Mouse (Mus musculus) kidney, postnatal 25 days (tissue): Measurements from ENCODE around the gene Iqcf6.
"Not testable (repeated sequence)": the region's sequence is repeated elsewhere in the genome, so short reads cannot be mapped to it uniquely, and the experiment has no call there.

Source experiments
- DNase-seq, 2 experiments: peaks; one replicate each; pipeline ENCODE4 v3.0.0; 2021; ENCODE audit warnings: mixed read lengths in 2 of 2

Iqcf6 gene

DNA sequence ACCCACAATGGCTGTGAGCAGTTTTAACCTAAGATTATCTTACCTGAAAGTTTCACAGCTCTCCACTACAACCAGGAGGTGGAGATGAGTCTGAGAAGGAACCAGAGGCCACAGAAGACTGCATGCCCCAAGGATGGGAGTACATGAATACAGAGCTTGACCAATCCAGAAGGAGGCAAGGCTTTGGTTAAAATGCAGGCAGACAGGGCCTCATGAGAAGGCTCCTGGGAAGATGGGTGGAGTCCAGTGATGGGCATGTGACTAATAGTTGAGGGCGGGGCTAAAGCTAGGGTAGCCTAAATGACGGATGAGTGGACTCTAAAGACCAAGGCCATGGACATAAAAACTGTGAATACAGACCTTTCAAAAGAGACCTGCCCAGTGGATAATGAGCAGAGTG, at the start of gene Iqcf6:
Gene Iqcf6, plus strand, starts transcription at position 301 of the 400 bp plus-strand sequence.
- DNase-seq: no peak

- no peak for DNase-seq
Observed at GRCm38 (mm10) chr9:106580016-106580415, 46.4 kb upstream of the Iqcf6 start.

GRCm38 (mm10) chr9:106582552-106582951, 43.8 kb upstream of the Iqcf6 start:
- no peak for DNase-seq

GRCm38 (mm10) chr9:106592158-106592557, 34.2 kb upstream of the Iqcf6 start:
- no peak for DNase-seq

DNA sequence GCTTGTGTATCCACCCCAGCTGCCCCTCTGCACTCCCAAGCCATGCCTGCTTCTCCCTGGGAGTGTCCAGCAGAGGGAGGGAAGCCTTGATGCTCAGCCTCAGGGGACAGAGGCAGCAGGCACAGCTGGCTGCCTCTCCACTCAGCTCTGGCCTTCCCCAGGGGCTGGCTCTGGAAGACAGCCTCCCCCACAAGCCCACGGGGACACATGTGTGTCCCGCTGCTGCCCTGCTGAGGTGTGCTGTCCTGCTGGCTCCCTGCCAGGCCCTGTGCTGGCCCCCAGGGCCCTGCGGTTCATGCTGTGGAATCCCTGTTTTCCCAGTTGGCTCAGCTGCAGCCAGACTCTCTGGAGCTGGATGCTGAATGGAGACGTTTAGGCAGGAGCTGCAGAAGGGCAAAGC, 31.0 kb upstream of the Iqcf6 start:
- DNase-seq: not testable (repeated sequence)

DNA sequence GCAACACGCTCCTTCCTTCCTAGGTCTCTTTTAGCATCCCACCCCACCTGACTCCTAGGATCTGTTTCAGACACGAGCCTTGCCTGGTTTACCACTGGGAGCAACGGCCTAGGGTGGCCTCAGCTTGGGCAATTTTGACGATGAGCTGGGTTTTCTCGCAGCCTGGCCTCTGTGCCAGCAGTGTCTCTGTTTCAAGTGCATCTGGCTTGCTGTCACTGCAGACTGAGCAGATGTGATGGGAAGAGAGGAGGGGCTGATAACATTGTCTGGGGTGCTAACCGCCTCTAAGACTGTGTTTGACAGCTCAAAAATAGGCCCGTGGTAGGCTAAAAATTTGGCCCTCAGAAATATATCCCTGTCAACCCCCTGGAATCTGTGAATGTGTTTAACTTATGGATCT, 30.5 kb upstream of the Iqcf6 start:
- DNase-seq: no peak

GRCm38 (mm10) chr9:106598466-106598865, 27.9 kb upstream of the Iqcf6 start:
- DNase-seq: no peak

- peak; percentile 40 to 46 for DNase-seq
Observed at GRCm38 (mm10) chr9:106600546-106600945, 25.8 kb upstream of the Iqcf6 start.

GRCm38 (mm10) chr9:106610727-106611126, 15.7 kb upstream of the Iqcf6 start:
- no peak for DNase-seq

DNA sequence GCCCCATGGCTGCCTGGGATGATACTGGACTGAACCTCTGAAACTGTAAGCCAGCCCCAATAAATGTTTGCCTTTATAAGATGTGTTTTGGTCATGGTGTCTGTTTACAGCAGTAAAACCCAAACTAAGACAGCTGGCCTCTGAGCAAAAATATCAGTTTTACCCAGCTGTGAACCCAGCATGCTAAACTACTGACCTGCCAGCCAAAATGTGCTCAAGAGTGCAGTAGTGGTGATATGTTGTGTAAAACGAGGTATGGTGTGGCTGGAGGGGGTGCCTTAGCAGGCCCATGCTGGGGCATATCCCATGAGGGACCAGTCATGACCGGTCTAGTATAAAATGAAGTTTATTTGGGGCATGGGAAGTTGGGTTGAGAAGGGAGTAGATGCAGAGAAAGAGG, 12.4 kb upstream of the Iqcf6 start:
- DNase-seq: no peak

GRCm38 (mm10) chr9:106614616-106615015, 11.8 kb upstream of the Iqcf6 start:
- DNase-seq: no peak

GRCm38 (mm10) chr9:106616306-106616705, 10.1 kb upstream of the Iqcf6 start:
- DNase-seq: no peak

GRCm38 (mm10) chr9:106617496-106617895, 8.9 kb upstream of the Iqcf6 start:
- DNase-seq: peak in 1 of 2 experiments; percentile 2

- DNase-seq: peak in 1 of 2 experiments; percentile 1
Observed at GRCm38 (mm10) chr9:106627796-106628195, 1.4 kb downstream of the Iqcf6 start.

DNA sequence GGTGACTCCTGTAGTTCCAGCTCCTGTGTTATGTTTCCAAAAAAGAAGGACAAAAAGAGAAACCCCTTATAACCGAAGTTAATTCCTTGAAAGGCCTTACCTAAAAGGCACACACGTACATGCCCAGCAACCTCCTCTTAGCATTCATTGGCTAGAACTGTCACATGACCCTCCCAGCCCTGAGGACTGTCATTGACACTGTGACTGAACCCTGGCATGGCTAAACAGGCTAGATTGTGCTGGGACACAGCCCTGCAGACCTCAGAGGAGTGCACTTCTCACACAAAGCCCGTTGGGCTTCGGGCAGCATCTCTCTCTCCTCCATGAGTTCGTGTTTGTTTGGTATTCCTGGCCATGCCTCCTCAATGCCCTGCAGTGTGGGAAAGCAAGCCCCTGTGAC, 5.8 kb downstream of the Iqcf6 start:
- DNase-seq: peak in 1 of 2 experiments; percentile 4

DNA sequence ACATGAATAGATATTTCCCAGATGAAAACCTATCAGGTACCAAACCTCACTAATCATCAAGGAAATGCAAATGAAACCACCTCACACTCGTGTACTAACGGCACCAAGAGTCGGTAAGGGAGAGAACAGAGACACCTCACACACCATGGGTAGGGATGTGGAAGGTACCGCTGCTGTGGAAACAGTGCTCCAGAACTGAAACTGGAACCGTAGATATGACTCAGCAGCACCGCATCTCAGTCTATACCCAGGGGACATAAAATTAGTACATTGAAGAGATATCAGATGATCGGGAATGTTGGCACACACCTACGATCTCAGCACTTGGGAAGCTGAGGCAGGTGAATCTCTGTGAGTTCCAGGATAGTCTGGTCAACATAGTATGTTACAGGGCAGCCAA, 11.8 kb downstream of the Iqcf6 start:
- peak in 1 of 2 experiments; percentile 12 for DNase-seq

GRCm38 (mm10) chr9:106641346-106641745, 15.0 kb downstream of the Iqcf6 start:
- no peak for DNase-seq

GRCm38 (mm10) chr9:106643128-106643527, 16.7 kb downstream of the Iqcf6 start:
- DNase-seq: peak; percentile 79 to 83

GRCm38 (mm10) chr9:106643787-106644186, 17.4 kb downstream of the Iqcf6 start:
- no peak for DNase-seq

DNA sequence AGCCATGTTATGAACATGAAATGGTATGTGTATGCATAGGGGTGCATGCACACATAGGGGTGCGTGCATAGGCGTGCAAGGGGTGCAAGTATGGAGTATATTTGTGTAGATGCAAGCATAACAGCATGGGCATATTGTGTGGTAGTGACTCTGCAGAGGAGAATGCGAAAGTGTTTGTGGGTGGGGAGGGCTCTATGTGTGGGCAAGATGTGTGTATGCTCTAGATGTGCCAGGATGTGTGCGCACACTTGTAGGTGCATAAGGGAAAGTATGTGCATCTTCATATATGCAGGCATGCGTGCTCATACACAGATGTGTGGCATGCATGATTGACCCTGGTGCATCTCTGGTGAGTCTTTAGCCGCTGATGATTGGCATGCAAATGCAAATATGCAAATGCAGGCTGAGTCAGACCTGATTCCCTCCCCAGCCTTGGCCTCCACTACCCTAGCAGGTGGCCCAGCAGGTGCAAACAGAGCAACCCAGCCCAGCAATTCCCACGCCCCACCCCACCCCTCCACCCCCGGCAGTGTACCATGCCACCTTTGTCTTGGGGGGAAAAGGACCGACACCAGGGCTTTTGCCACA, 19.4 kb downstream of the Iqcf6 start:
- no peak for DNase-seq

- no peak for DNase-seq
Observed at GRCm38 (mm10) chr9:106647226-106647625, 20.8 kb downstream of the Iqcf6 start.

GRCm38 (mm10) chr9:106652720-106653119, 26.3 kb downstream of the Iqcf6 start:
- no peak for DNase-seq

GRCm38 (mm10) chr9:106655884-106656720, 29.7 kb downstream of the Iqcf6 start, which contains the start of gene Grm2:
TSS of gene Grm2 (minus strand) at chr9:106656082.
- DNase-seq: peak; percentile 71 to 77

DNA sequence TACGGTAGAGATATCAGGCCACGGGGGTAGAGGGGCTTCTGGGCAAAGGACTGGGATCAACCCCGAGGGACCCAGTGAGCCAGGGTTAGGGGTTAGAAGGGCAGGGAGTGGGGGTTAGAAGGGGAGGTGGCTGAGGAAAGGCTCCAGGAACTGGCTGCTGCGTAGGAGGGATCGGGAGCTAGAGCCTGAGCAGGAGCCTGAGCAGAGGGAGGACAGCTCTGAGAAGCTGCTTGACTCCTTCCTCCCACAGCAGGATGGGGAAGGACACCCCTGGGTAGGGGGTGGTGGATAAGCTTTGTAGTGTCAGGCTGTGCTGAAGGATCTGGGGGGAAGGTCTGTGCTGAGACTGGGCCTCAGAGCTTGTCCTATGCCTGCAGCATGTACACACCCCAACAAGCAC, 30.4 kb downstream of the Iqcf6 start:
- no peak for DNase-seq
